Mouse (Mus musculus) embryonic facial prominence, embryonic 13.5 days (tissue): ENCODE data around the gene Nphp3. TPM values are rescaled to one million over a fixed set of nuclear protein-coding genes. Genes with fewer than 3 reads are reported as not detected.

Experiments used
- ATAC-seq: fragments of 200-750 bp; cut with Nextera tagmentation; 2 replicates; pipeline ENCODE4 v1.8.0; 2017; ENCODE audit warnings: low read depth; ENCODE audit not compliant: insufficient number of reproducible peaks, insufficient read depth, low FRiP score, low TSS enrichment
- H3K27ac ChIP-seq: fragments of 300-500 bp; sonication (generic); 2 replicates; pipeline ENCODE4 v1.5.1; 2015; ENCODE audit warnings: moderate library complexity, mild to moderate bottlenecking, inconsistent platforms
- H3K27me3 ChIP-seq: fragments of 300-500 bp; sonication (generic); 2 replicates; pipeline ENCODE4 v1.6.1; 2015; ENCODE audit warnings: mild to moderate bottlenecking, inconsistent platforms
- H3K36me3 ChIP-seq: fragments of 300-500 bp; sonication (generic); 2 replicates; pipeline ENCODE4 v1.6.1; 2015; ENCODE audit warnings: mild to moderate bottlenecking, inconsistent platforms
- H3K4me1 ChIP-seq: fragments of 300-500 bp; sonication (generic); 2 replicates; pipeline ENCODE4 v1.6.1; 2015; ENCODE audit warnings: inconsistent platforms
- H3K4me2 ChIP-seq: fragments of 300-500 bp; sonication (generic); 2 replicates; pipeline ENCODE4 v1.6.1; 2015; ENCODE audit warnings: moderate library complexity, mild to moderate bottlenecking, inconsistent platforms
- H3K4me3 ChIP-seq: fragments of 300-500 bp; sonication (generic); 2 replicates; pipeline ENCODE4 v1.5.1; 2015; ENCODE audit warnings: mild to moderate bottlenecking, inconsistent platforms
- H3K9ac ChIP-seq: fragments of 300-500 bp; sonication (generic); 2 replicates; pipeline ENCODE4 v1.6.1; 2015; ENCODE audit warnings: mild to moderate bottlenecking, inconsistent platforms
- H3K9me3 ChIP-seq: fragments of 300-500 bp; sonication (generic); 2 replicates; pipeline ENCODE4 v1.6.1; 2016; ENCODE audit warnings: inconsistent platforms
- WGBS: fragments of 180-500 bp; shearing (Covaris S2); methylation state at CpG from one replicate; pipeline ENCODE4 v1.1.7; 2015; ENCODE audit warnings: mixed read lengths; 5-methylcytosine and 5-hydroxymethylcytosine counted together
- polyA plus RNA-seq: library from polyadenylated mRNA; unstranded; fragments of >200 nt; fragmentation: Nextera tagmentation; extraction: Ambion mirVana; gene quantifications from 2 replicates; pipeline ENCODE4 v1.2.1, GENCODE M21; 2015

Nphp3 gene
- polyA plus RNA-seq, 1 experiment from 2014 or later = 9.3 TPM

GRCm38 (mm10) chr9:104035261-104036015, 33.1 kb downstream of the Nphp3 start:
- Histone ChIP-seq H3K9me3 (no peaks in the 10 kb centered on the region), H3K4me2 (0 out of 2 replicates have a peak overlapping the region, but pooled peaks have one; percentile 7), H3K4me1 (peaks cover 6% of the 10 kb centered on the region), H3K4me3 (no peak overlapping the region), H3K27me3 (no peaks in the 10 kb centered on the region), H3K9ac (no peak overlapping the region), H3K27ac (no peak overlapping the region), H3K36me3 (peaks cover 61% of the 10 kb centered on the region)
- 45% methylated on average over 24 of the region's 24 CpGs for WGBS
- ATAC-seq = no peak

DNA sequence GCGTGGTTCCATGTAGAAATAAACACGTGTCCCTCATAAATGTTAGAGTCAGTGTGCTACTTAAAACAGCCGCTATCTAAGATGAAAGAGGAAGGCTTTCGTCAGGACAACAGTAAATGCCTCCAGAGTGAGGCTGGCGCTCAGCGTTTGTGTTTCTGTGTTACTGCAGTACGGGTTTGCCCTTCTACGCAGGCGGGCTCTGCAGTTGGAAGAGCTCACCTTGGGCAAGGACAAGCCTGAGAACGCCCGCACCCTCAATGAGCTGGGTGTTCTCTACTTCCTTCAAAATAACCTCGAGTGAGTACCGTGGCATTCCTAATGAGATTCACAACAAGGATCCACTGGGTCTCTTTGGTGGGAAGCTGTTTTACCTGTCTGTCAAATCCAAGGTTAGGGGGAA, 35.9 kb downstream of the Nphp3 start:
- no peak overlapping the region for H3K4me2 ChIP-seq
- no peak overlapping the region for H3K27ac ChIP-seq
- H3K9me3 ChIP-seq = no peaks in the 10 kb centered on the region
- H3K36me3 ChIP-seq = peaks cover 61% of the 10 kb centered on the region
- no peak for ATAC-seq
- no peaks in the 10 kb centered on the region for H3K27me3 ChIP-seq
- no peak overlapping the region for H3K4me3 ChIP-seq
- H3K9ac ChIP-seq = no peak overlapping the region
- 90% methylated on average over 13 of the region's 13 CpGs for WGBS
- peaks cover 6% of the 10 kb centered on the region for H3K4me1 ChIP-seq

GRCm38 (mm10) chr9:104039031-104039695, 36.8 kb downstream of the Nphp3 start:
- Histone ChIP-seq H3K4me1 (peaks cover 6% of the 10 kb centered on the region), H3K4me2 (no peak overlapping the region), H3K9me3 (no peaks in the 10 kb centered on the region), H3K27ac (no peak overlapping the region), H3K9ac (no peak overlapping the region), H3K36me3 (peaks cover 56% of the 10 kb centered on the region), H3K27me3 (no peaks in the 10 kb centered on the region), H3K4me3 (no peak overlapping the region)
- 86% methylated on average over 21 of the region's 21 CpGs for WGBS
- no peak for ATAC-seq

GRCm38 (mm10) chr9:104039742-104040141, 37.4 kb downstream of the Nphp3 start:
- Histone ChIP-seq H3K4me2 (no peak overlapping the region), H3K9me3 (no peaks in the 10 kb centered on the region), H3K4me1 (peaks cover 6% of the 10 kb centered on the region), H3K4me3 (no peak overlapping the region), H3K9ac (no peak overlapping the region), H3K27me3 (no peaks in the 10 kb centered on the region), H3K27ac (no peak overlapping the region), H3K36me3 (peaks cover 53% of the 10 kb centered on the region)
- ATAC-seq = no peak
- WGBS = 77% methylated on average over 4 of the region's 4 CpGs

DNA sequence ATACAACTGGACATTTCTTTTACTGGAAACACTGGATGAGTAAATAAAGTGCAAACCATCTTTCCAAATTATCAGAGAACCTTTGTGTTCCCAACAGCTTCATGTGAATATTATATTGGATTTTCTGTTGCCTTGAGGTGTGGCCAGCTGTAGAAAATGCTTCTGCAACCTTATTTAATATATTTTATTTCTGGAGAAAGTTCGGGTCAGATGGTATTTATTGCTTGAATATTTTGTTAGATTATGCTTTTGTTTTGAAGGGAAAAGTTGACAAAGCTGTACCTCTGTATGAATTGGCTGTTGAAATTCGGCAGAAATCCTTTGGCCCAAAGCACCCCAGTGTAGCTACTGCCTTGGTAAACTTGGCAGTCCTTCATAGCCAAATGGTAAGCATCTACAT, 38.0 kb downstream of the Nphp3 start, which contains the start of gene Gm28305:
Gene Gm28305 (plus strand): TSS at position 301 of the 400 bp plus-strand sequence.
- ATAC-seq = no peak
- Histone ChIP-seq H3K27ac (no peak within 1 kb of the TSS), H3K27me3 (no peaks in the 10 kb centered on the region), H3K9ac (no peak within 1 kb of the TSS), H3K4me1 (peaks cover 2% of the 10 kb centered on the region), H3K9me3 (no peaks in the 10 kb centered on the region), H3K4me3 (no peak within 1 kb of the TSS), H3K36me3 (peaks cover 53% of the 10 kb centered on the region), H3K4me2 (no peak within 1 kb of the TSS)
- WGBS = 66% methylated on average over 2 of the region's 2 CpGs

- Histone ChIP-seq H3K9me3 (no peaks in the 10 kb centered on the region), H3K36me3 (peaks cover 52% of the 10 kb centered on the region), H3K27me3 (no peaks in the 10 kb centered on the region), H3K4me1 (no peaks in the 10 kb centered on the region), H3K9ac (no peak overlapping the region), H3K4me2 (no peak overlapping the region), H3K27ac (no peak overlapping the region), H3K4me3 (no peak overlapping the region)
- no peak for ATAC-seq
- 87% methylated on average over 4 of the region's 4 CpGs for WGBS
These were observed 41.3 kb downstream of the Nphp3 start for GRCm38 (mm10) chr9:104043676-104044075.

DNA sequence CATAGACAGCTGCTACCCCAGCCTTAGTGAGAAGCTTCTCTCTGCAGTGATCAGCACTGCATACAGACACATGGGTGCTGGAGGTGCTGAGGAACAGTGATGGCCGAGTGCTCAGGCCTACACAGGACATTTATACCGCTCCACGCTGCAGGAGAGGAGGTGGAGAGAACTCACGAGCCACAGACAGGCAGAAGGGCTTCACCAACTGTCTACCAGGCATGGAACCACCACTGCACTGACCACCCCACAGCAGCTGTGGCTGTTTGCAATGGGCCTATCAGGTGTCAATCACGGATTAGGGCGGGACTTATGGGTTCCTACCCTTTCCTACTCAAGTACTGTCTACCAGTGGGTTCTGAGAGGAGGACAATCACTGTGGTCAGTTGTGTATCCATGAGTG, 48.7 kb downstream of the Nphp3 start:
- Histone ChIP-seq H3K9ac (no peak overlapping the region), H3K9me3 (no peaks in the 10 kb centered on the region), H3K27me3 (no peaks in the 10 kb centered on the region), H3K4me3 (no peak overlapping the region), H3K4me1 (no peaks in the 10 kb centered on the region), H3K27ac (no peak overlapping the region), H3K4me2 (no peak overlapping the region), H3K36me3 (peaks cover 94% of the 10 kb centered on the region)
- no peak for ATAC-seq
- 91% methylated on average over 6 of the region's 6 CpGs for WGBS

GRCm38 (mm10) chr9:104062430-104063243, 60.3 kb downstream of the Nphp3 start, which contains the start of gene Uba5:
TSS of gene Uba5 (minus strand) at chr9:104063134.
- under 1% methylated on average over 59 of the region's 59 CpGs for WGBS
- H3K4me2 ChIP-seq = peak within 1 kb of the TSS; percentile 86
- peaks cover 31% of the 10 kb centered on the region for H3K36me3 ChIP-seq
- H3K4me3 ChIP-seq = peak within 1 kb of the TSS; percentile 100
- H3K27me3 ChIP-seq = no peaks in the 10 kb centered on the region
- H3K9ac ChIP-seq = peak within 1 kb of the TSS; percentile 93
- ATAC-seq = no peak
- no peaks in the 10 kb centered on the region for H3K9me3 ChIP-seq
- peak within 1 kb of the TSS; percentile 73 for H3K27ac ChIP-seq
- H3K4me1 ChIP-seq = peaks cover 19% of the 10 kb centered on the region

DNA sequence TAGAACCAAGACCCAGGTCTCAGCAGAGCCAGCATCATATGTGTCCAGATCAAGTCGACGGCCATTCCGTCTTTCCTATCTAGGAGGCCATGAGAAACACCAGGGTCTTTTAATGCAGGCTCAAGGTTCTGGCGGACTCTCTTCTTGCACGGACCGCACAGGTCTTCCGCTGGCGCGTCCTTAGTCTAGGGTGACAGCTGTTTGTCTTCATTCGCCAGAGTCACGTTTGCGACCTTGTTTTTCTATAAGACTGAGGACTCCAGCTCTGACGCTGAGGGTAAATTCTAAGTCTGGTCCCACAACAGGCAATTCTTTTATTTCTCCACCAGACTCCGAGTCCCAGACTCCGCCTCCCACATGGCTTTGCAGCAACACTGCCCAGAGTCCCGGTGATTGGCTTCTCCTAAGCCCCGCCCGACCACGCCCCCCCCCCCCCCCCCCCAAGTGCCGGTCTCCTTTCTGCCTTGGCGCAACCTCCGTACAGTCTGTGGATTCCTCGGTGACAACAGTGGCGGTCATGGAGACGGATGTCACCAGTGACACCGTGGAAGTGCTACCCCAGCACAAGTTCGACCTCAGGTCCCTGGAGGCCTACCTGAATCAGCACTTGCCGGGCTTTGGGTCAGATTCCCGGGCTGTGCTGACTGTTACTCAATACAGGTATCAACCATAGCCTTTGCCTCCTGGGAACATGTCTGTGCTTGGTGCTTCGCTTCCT, 61.1 kb downstream of the Nphp3 start, which contains the start of gene Acad11:
Gene Acad11 (plus strand): TSS at position 134 of the 718 bp plus-strand sequence.
- under 1% methylated on average over 29 of the region's 30 CpGs for WGBS

DNA sequence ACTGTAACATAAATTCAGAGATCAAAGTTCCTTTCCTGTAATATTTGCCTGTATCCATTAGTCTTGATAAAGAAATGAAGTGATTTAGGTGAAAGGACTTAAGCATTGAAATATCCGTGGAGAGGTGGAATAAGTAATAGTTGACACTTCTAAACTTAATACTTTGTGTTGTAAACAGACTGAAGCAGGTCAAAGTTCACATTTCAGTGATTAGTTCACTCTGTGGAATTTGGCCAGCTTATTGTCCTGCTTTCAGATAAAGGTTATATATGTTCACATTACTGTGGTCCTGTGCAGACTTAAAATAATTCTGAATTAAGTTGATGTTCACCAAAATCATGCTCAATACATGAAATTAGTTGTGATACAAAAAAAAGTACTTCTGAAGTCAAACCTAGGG, 62.2 kb downstream of the Nphp3 start:
- Histone ChIP-seq H3K27ac (no peak overlapping the region), H3K27me3 (no peaks in the 10 kb centered on the region), H3K9ac (no peak overlapping the region), H3K4me3 (no peak overlapping the region), H3K4me1 (peaks cover 19% of the 10 kb centered on the region), H3K36me3 (peaks cover 17% of the 10 kb centered on the region), H3K9me3 (no peaks in the 10 kb centered on the region), H3K4me2 (no peak overlapping the region; the same call in 1 of the 2 replicates)
- WGBS = 30% methylated on average over 1 of the region's 1 CpGs
- ATAC-seq = no peak

More for the DNA sequence above, 61.1 kb downstream of the Nphp3 start, which contains the start of gene Acad11:
- peaks cover 19% of the 10 kb centered on the region for H3K4me1 ChIP-seq
- no peaks in the 10 kb centered on the region for H3K27me3 ChIP-seq
- H3K4me3 ChIP-seq = peak within 1 kb of the TSS; percentile 100
- H3K4me2 ChIP-seq = peak within 1 kb of the TSS; percentile 86
- peak within 1 kb of the TSS; percentile 73 for H3K27ac ChIP-seq
- peak within 1 kb of the TSS; percentile 93 for H3K9ac ChIP-seq
- no peaks in the 10 kb centered on the region for H3K9me3 ChIP-seq
- ATAC-seq = peak; percentile 92
- H3K36me3 ChIP-seq = peaks cover 24% of the 10 kb centered on the region

- WGBS = 77% methylated on average over 4 of the region's 4 CpGs
- Histone ChIP-seq H3K9ac (no peak overlapping the region), H3K27me3 (no peaks in the 10 kb centered on the region), H3K4me2 (no peak overlapping the region), H3K27ac (no peak overlapping the region), H3K36me3 (no peaks in the 10 kb centered on the region), H3K4me3 (no peak overlapping the region), H3K9me3 (no peaks in the 10 kb centered on the region), H3K4me1 (no peaks in the 10 kb centered on the region)
- no peak for ATAC-seq
These were observed 67.9 kb downstream of the Nphp3 start for GRCm38 (mm10) chr9:104070241-104070640.
